Mouse (Mus musculus): ENCODE measurements at regions not wholly inside any gene's neighbourhood (a gene's known extent, or its start where the extent isn't known, plus 50 kb on each side); places are given as distances from the start of the nearest gene placed in this dataset.

- no peak for DNase-seq
- no peak overlapping the region for H3K4me3 ChIP-seq
- no peaks in the 10 kb centered on the region for H3K36me3 ChIP-seq (ENCODE audit: control insufficient read depth, insufficient read depth, low read length)
- no peaks in the 10 kb centered on the region for H3K27me3 ChIP-seq (ENCODE audit: control insufficient read depth, insufficient read depth, low read length)
- no peak overlapping the region for H3K9ac ChIP-seq (ENCODE audit: low read depth, low read length)
- H3K4me1 ChIP-seq (ENCODE audit: control insufficient read depth, insufficient read depth, low read length): peaks cover 3% of the 10 kb centered on the region
- 85% methylated on average over 2 of the region's 2 CpGs for WGBS
- intact Hi-C loops (cut with DNase I): no loop called here
- H3K79me2 ChIP-seq (replicated peaks; ENCODE audit: control insufficient read depth, insufficient read depth, low read length): no peaks in the 10 kb centered on the region
- no peak for TF ChIP-seq POLR2A (IDR thresholded peaks at IDR 0.05; ENCODE audit: insufficient read depth, low read depth, low read length)
- TF ChIP-seq CTCF (IDR thresholded peaks at IDR 0.05): no peak
- no peak for TF ChIP-seq EP300 (IDR thresholded peaks at IDR 0.05; ENCODE audit: insufficient read depth, low read depth, low read length)
- no peak overlapping the region for H3K27ac ChIP-seq
Measured at GRCm38 (mm10) chr8:126717652-126718155, 123.9 kb upstream of the Irf2bp2 start.

GRCm38 (mm10) chr8:126715666-126716065 is 121.9 kb upstream of the Irf2bp2 start:
- Histone ChIP-seq H3K79me2 (replicated peaks; ENCODE audit: control insufficient read depth, insufficient read depth, low read length) (no peaks in the 10 kb centered on the region), H3K27ac (no peak overlapping the region), H3K4me3 (no peak overlapping the region), H3K36me3 (ENCODE audit: control insufficient read depth, insufficient read depth, low read length) (no peaks in the 10 kb centered on the region), H3K9ac (ENCODE audit: low read depth, low read length) (no peak overlapping the region), H3K4me1 (ENCODE audit: control insufficient read depth, insufficient read depth, low read length) (peaks cover 4% of the 10 kb centered on the region; the same call in 1 of the 2 replicates), H3K27me3 (ENCODE audit: control insufficient read depth, insufficient read depth, low read length) (no peaks in the 10 kb centered on the region)
- 98% methylated on average over 1 of the region's 1 CpGs for WGBS
- no peak for DNase-seq
- intact Hi-C loops (cut with DNase I): no loop called here
- TF ChIP-seq CTCF (IDR thresholded peaks at IDR 0.05): no peak

- Histone ChIP-seq H3K27me3 (ENCODE audit: control insufficient read depth, insufficient read depth, low read length) (no peaks in the 10 kb centered on the region), H3K4me1 (ENCODE audit: control insufficient read depth, insufficient read depth, low read length) (peaks cover 4% of the 10 kb centered on the region), H3K27ac (peak overlapping the region; percentile 47; the same call in 1 of the 2 replicates), H3K4me3 (no peak overlapping the region), H3K79me2 (replicated peaks; ENCODE audit: control insufficient read depth, insufficient read depth, low read length) (no peaks in the 10 kb centered on the region), H3K36me3 (ENCODE audit: control insufficient read depth, insufficient read depth, low read length) (no peaks in the 10 kb centered on the region), H3K9ac (ENCODE audit: low read depth, low read length) (no peak overlapping the region)
- whole genome bisulfite sequencing: 67% methylated on average over 8 of the region's 8 CpGs
- TF ChIP-seq CTCF (IDR thresholded peaks at IDR 0.05) (no peak), EP300 (IDR thresholded peaks at IDR 0.05; ENCODE audit: insufficient read depth, low read depth, low read length) (no peak), POLR2A (IDR thresholded peaks at IDR 0.05; ENCODE audit: insufficient read depth, low read depth, low read length) (no peak)
- no peak for DNase-seq
- intact Hi-C loops (cut with DNase I): no loop called here
Measured at GRCm38 (mm10) chr8:126713602-126714145, 119.9 kb upstream of the Irf2bp2 start.

GRCm38 (mm10) chr8:126713181-126713580 is 119.4 kb upstream of the Irf2bp2 start:
- Histone ChIP-seq H3K9ac (ENCODE audit: low read depth, low read length) (no peak overlapping the region), H3K79me2 (replicated peaks; ENCODE audit: control insufficient read depth, insufficient read depth, low read length) (no peaks in the 10 kb centered on the region), H3K4me1 (ENCODE audit: control insufficient read depth, insufficient read depth, low read length) (peaks cover 4% of the 10 kb centered on the region), H3K27ac (peak overlapping the region; percentile 47), H3K27me3 (ENCODE audit: control insufficient read depth, insufficient read depth, low read length) (no peaks in the 10 kb centered on the region), H3K4me3 (no peak overlapping the region), H3K36me3 (ENCODE audit: control insufficient read depth, insufficient read depth, low read length) (no peaks in the 10 kb centered on the region)
- intact Hi-C loops (cut with DNase I): no loop called here
- no peak for DNase-seq
- WGBS: 68% methylated on average over 4 of the region's 4 CpGs
- TF ChIP-seq CTCF (IDR thresholded peaks at IDR 0.05) (no peak), POLR2A (IDR thresholded peaks at IDR 0.05; ENCODE audit: insufficient read depth, low read depth, low read length) (no peak), EP300 (IDR thresholded peaks at IDR 0.05; ENCODE audit: insufficient read depth, low read depth, low read length) (no peak)

GRCm38 (mm10) chr8:126712749-126713148 is 119.0 kb upstream of the Irf2bp2 start:
- 50% methylated on average over 6 of the region's 6 CpGs for WGBS
- Histone ChIP-seq H3K36me3 (ENCODE audit: control insufficient read depth, insufficient read depth, low read length) (no peaks in the 10 kb centered on the region), H3K79me2 (replicated peaks; ENCODE audit: control insufficient read depth, insufficient read depth, low read length) (no peaks in the 10 kb centered on the region), H3K27ac (peak overlapping the region; percentile 47), H3K4me3 (no peak overlapping the region), H3K9ac (ENCODE audit: low read depth, low read length) (no peak overlapping the region), H3K4me1 (ENCODE audit: control insufficient read depth, insufficient read depth, low read length) (peaks cover 4% of the 10 kb centered on the region), H3K27me3 (ENCODE audit: control insufficient read depth, insufficient read depth, low read length) (no peaks in the 10 kb centered on the region)
- peak in 1 of 2 experiments; percentile 38 for DNase-seq
- 0 out of 2 replicates have a peak, but pooled peaks have one; percentile 22 for TF ChIP-seq EP300 (IDR thresholded peaks at IDR 0.05; ENCODE audit: insufficient read depth, low read depth, low read length)
- no peak for TF ChIP-seq POLR2A (IDR thresholded peaks at IDR 0.05; ENCODE audit: insufficient read depth, low read depth, low read length)
- TF ChIP-seq CTCF (IDR thresholded peaks at IDR 0.05): no peak
- intact Hi-C loops (cut with DNase I): no loop called here

GRCm38 (mm10) chr8:126708956-126709355 is 115.2 kb upstream of the Irf2bp2 start:
- no peaks in the 10 kb centered on the region for H3K36me3 ChIP-seq (ENCODE audit: control insufficient read depth, insufficient read depth, low read length)
- WGBS: 66% methylated on average over 2 of the region's 2 CpGs
- intact Hi-C loops (cut with DNase I): loop anchor here (10.0 kb wide), 1 partner anchor 544 kb away; no protein-coding TSS in a partner anchor
- H3K4me1 ChIP-seq (ENCODE audit: control insufficient read depth, insufficient read depth, low read length): peaks cover 5% of the 10 kb centered on the region
- no peak for TF ChIP-seq EP300 (IDR thresholded peaks at IDR 0.05; ENCODE audit: insufficient read depth, low read depth, low read length)
- no peak for TF ChIP-seq CTCF (IDR thresholded peaks at IDR 0.05)
- TF ChIP-seq POLR2A (IDR thresholded peaks at IDR 0.05; ENCODE audit: insufficient read depth, low read depth, low read length): no peak
- H3K27me3 ChIP-seq (ENCODE audit: control insufficient read depth, insufficient read depth, low read length): no peaks in the 10 kb centered on the region
- no peak for DNase-seq
- no peak overlapping the region for H3K27ac ChIP-seq
- no peak overlapping the region for H3K9ac ChIP-seq (ENCODE audit: low read depth, low read length)
- no peak overlapping the region for H3K4me3 ChIP-seq
- H3K79me2 ChIP-seq (replicated peaks; ENCODE audit: control insufficient read depth, insufficient read depth, low read length): no peaks in the 10 kb centered on the region

All from heart, adult 2 months (tissue).